Mouse (Mus musculus): ENCODE results near the gene Arpp21.

- TF ChIP-seq CTCF (IDR thresholded peaks at IDR 0.05; ENCODE audit: low read depth, low read length) (no peak), GATA2 (IDR thresholded peaks at IDR 0.05; ENCODE audit: borderline replicate concordance, low read depth, low read length) (no peak)
Measured at GRCm38 (mm10) chr9:112098267-112098666, 137.5 kb downstream of the Arpp21 start.

Data from G1E (cell line).